Mouse (Mus musculus) hindbrain, embryonic 16.5 days (tissue): Measurements from ENCODE around the gene Rpl34. TPM values are rescaled to one million over a fixed set of nuclear protein-coding genes. Genes with fewer than 3 reads are reported as not detected.
A peak's percentile ranks its signal among the peaks of the same experiment; 100 is the strongest.

Experiments
- ATAC-seq: fragments of 200-750 bp; cut with Nextera tagmentation; 2 replicates; pipeline ENCODE4 v1.8.0; 2017; ENCODE audit warnings: moderate TSS enrichment, moderate library complexity
- H3K27ac ChIP-seq: fragments of 300-500 bp; sonication (generic); 2 replicates; pipeline ENCODE4 v1.5.1; 2014; ENCODE audit warnings: low read depth, mild to moderate bottlenecking, control low read depth, low read length, moderate library complexity
- H3K27me3 ChIP-seq: fragments of 300-500 bp; sonication (generic); replicated peaks from 2 replicates; pipeline ENCODE4 v1.6.1; 2014; ENCODE audit warnings: low read length; ENCODE audit not compliant: control insufficient read depth, insufficient read depth
- H3K36me3 ChIP-seq: fragments of 300-500 bp; sonication (generic); 2 replicates; pipeline ENCODE4 v1.6.1; 2014; ENCODE audit warnings: mild to moderate bottlenecking, low read length, moderate library complexity, mixed read lengths; ENCODE audit not compliant: control insufficient read depth, insufficient read depth
- H3K4me1 ChIP-seq: fragments of 300-500 bp; sonication (generic); 2 replicates; pipeline ENCODE4 v1.6.1; 2014; ENCODE audit warnings: low read depth, low read length; ENCODE audit not compliant: control insufficient read depth, insufficient read depth
- H3K4me2 ChIP-seq: fragments of 300-500 bp; sonication (generic); 2 replicates; pipeline ENCODE4 v1.6.1; 2014; ENCODE audit warnings: mild to moderate bottlenecking, low read length, control low read depth, moderate library complexity
- H3K4me3 ChIP-seq: fragments of 300-500 bp; sonication (generic); 2 replicates; pipeline ENCODE4 v1.5.1; 2014; ENCODE audit warnings: mild to moderate bottlenecking, low read length, control low read depth, moderate library complexity
- H3K9ac ChIP-seq: fragments of 300-500 bp; sonication (generic); 2 replicates; pipeline ENCODE4 v1.6.1; 2014; ENCODE audit warnings: low read depth, mild to moderate bottlenecking, control low read depth, low read length, moderate library complexity
- H3K9me3 ChIP-seq: fragments of 300-500 bp; sonication (generic); 2 replicates; pipeline ENCODE4 v1.6.1; 2014; ENCODE audit warnings: mild to moderate bottlenecking, low read length, moderate library complexity; ENCODE audit not compliant: control insufficient read depth
- WGBS: fragments of 180-500 bp; shearing (Covaris S2); extraction: QIAGEN DNeasy Blood & Tissue Kit; methylation state at CpG from one replicate; pipeline ENCODE4 v1.1.7; 2014; 5-methylcytosine and 5-hydroxymethylcytosine counted together
- polyA plus RNA-seq: library from polyadenylated mRNA; unstranded; fragments of >200 nt; fragmentation: Nextera tagmentation; extraction: Ambion mirVana; gene quantifications from 2 replicates; pipeline ENCODE4 v1.2.1, GENCODE M21; 2015

Gene Rpl34
- polyA plus RNA-seq: 445 and 448 TPM in 2 replicates

GRCm38 (mm10) chr3:130730189-130730653, at the start of gene Rpl34:
Gene Rpl34 (minus strand): TSS chr3:130730398.
- H3K9me3 ChIP-seq: no peaks in the 10 kb centered on the region
- peak within 1 kb of the TSS; percentile 81 for H3K4me2 ChIP-seq
- H3K9ac ChIP-seq: peak within 1 kb of the TSS; percentile 94
- peaks cover 23% of the 10 kb centered on the region for H3K36me3 ChIP-seq
- H3K27ac ChIP-seq: peak within 1 kb of the TSS; percentile 78
- no peaks in the 10 kb centered on the region for H3K27me3 ChIP-seq
- 1% methylated on average over 44 of the region's 45 CpGs for WGBS
- peak; percentile 100 for ATAC-seq
- H3K4me3 ChIP-seq: peak within 1 kb of the TSS; percentile 99
- peaks cover 17% of the 10 kb centered on the region for H3K4me1 ChIP-seq

GRCm38 (mm10) chr3:130768172-130768571, 38.0 kb upstream of the Rpl34 start:
- WGBS: 94% methylated on average over 3 of the region's 3 CpGs
- H3K9me3 ChIP-seq: no peaks in the 10 kb centered on the region
- H3K36me3 ChIP-seq: no peaks in the 10 kb centered on the region
- no peaks in the 10 kb centered on the region for H3K4me1 ChIP-seq
- H3K9ac ChIP-seq: no peak overlapping the region
- H3K27ac ChIP-seq: no peak overlapping the region
- H3K4me3 ChIP-seq: no peak overlapping the region
- ATAC-seq: no peak
- H3K27me3 ChIP-seq: no peaks in the 10 kb centered on the region
- H3K4me2 ChIP-seq: no peak overlapping the region

GRCm38 (mm10) chr3:130764091-130764490, 33.9 kb upstream of the Rpl34 start:
- H3K4me3 ChIP-seq: no peak overlapping the region
- no peak for ATAC-seq
- H3K4me1 ChIP-seq: no peaks in the 10 kb centered on the region
- H3K4me2 ChIP-seq: no peak overlapping the region
- no peaks in the 10 kb centered on the region for H3K27me3 ChIP-seq
- H3K9ac ChIP-seq: no peak overlapping the region
- no peak overlapping the region for H3K27ac ChIP-seq
- 86% methylated on average over 5 of the region's 5 CpGs for WGBS
- no peaks in the 10 kb centered on the region for H3K9me3 ChIP-seq
- H3K36me3 ChIP-seq: no peaks in the 10 kb centered on the region

- H3K27me3 ChIP-seq: no peaks in the 10 kb centered on the region
- H3K4me2 ChIP-seq: no peak overlapping the region
- peaks cover 4% of the 10 kb centered on the region; the same call in 1 of the 2 replicates for H3K4me1 ChIP-seq
- 0 out of 2 replicates have a peak, but pooled peaks have one; percentile 30 for ATAC-seq
- no peak overlapping the region for H3K9ac ChIP-seq
- H3K36me3 ChIP-seq: no peaks in the 10 kb centered on the region
- WGBS: 61% methylated on average over 24 of the region's 24 CpGs
- H3K9me3 ChIP-seq: no peaks in the 10 kb centered on the region; the same call in 1 of the 2 replicates
- no peak overlapping the region for H3K4me3 ChIP-seq
- H3K27ac ChIP-seq: no peak overlapping the region
Observed at GRCm38 (mm10) chr3:130760711-130761435, 30.7 kb upstream of the Rpl34 start.

GRCm38 (mm10) chr3:130758157-130758841, 28.1 kb upstream of the Rpl34 start:
- Histone ChIP-seq H3K9me3 (no peaks in the 10 kb centered on the region; the same call in 1 of the 2 replicates), H3K4me2 (no peak overlapping the region; the same call in 1 of the 2 replicates), H3K4me1 (peaks cover 4% of the 10 kb centered on the region; the same call in 1 of the 2 replicates), H3K36me3 (no peaks in the 10 kb centered on the region), H3K9ac (no peak overlapping the region), H3K27ac (no peak overlapping the region), H3K27me3 (no peaks in the 10 kb centered on the region), H3K4me3 (no peak overlapping the region)
- no peak for ATAC-seq
- WGBS: 48% methylated on average over 15 of the region's 15 CpGs

GRCm38 (mm10) chr3:130757117-130757852, 27.1 kb upstream of the Rpl34 start:
- H3K27me3 ChIP-seq: no peaks in the 10 kb centered on the region
- no peak overlapping the region for H3K4me3 ChIP-seq
- no peak overlapping the region for H3K27ac ChIP-seq
- no peak overlapping the region; the same call in 1 of the 2 replicates for H3K4me2 ChIP-seq
- H3K9me3 ChIP-seq: no peaks in the 10 kb centered on the region; the same call in 1 of the 2 replicates
- no peak; the same call in 1 of the 2 replicates for ATAC-seq
- peaks cover 4% of the 10 kb centered on the region; the same call in 1 of the 2 replicates for H3K4me1 ChIP-seq
- WGBS: 68% methylated on average over 8 of the region's 8 CpGs
- no peaks in the 10 kb centered on the region for H3K36me3 ChIP-seq
- no peak overlapping the region for H3K9ac ChIP-seq

- H3K27ac ChIP-seq: no peak overlapping the region
- H3K9ac ChIP-seq: no peak overlapping the region
- whole genome bisulfite sequencing: 91% methylated on average over 3 of the region's 3 CpGs
- no peak for ATAC-seq
- H3K4me1 ChIP-seq: no peaks in the 10 kb centered on the region; the same call in 1 of the 2 replicates
- H3K36me3 ChIP-seq: no peaks in the 10 kb centered on the region
- H3K4me3 ChIP-seq: no peak overlapping the region
- no peak overlapping the region for H3K4me2 ChIP-seq
- H3K27me3 ChIP-seq: no peaks in the 10 kb centered on the region
- no peaks in the 10 kb centered on the region for H3K9me3 ChIP-seq
Observed at GRCm38 (mm10) chr3:130749206-130749605, 19.0 kb upstream of the Rpl34 start.

GRCm38 (mm10) chr3:130746673-130747619, 16.7 kb upstream of the Rpl34 start:
- WGBS: 31% methylated on average over 10 of the region's 10 CpGs
- H3K27ac ChIP-seq: no peak overlapping the region

More at GRCm38 (mm10) chr3:130746673-130747619, 16.7 kb upstream of the Rpl34 start:
- Histone ChIP-seq H3K4me1 (no peaks in the 10 kb centered on the region; the same call in 1 of the 2 replicates), H3K9me3 (no peaks in the 10 kb centered on the region), H3K36me3 (no peaks in the 10 kb centered on the region), H3K27me3 (no peaks in the 10 kb centered on the region), H3K4me2 (no peak overlapping the region), H3K9ac (no peak overlapping the region), H3K4me3 (no peak overlapping the region)
- no peak for ATAC-seq
